Mouse (Mus musculus): ENCODE results near the gene Casc1. TPM values are rescaled to one million over a fixed set of nuclear protein-coding genes. Genes with fewer than 3 reads are reported as not detected.

Gene Casc1
- polyA plus RNA-seq, 1 experiment from 2014 or later = 4.4 TPM

DNA sequence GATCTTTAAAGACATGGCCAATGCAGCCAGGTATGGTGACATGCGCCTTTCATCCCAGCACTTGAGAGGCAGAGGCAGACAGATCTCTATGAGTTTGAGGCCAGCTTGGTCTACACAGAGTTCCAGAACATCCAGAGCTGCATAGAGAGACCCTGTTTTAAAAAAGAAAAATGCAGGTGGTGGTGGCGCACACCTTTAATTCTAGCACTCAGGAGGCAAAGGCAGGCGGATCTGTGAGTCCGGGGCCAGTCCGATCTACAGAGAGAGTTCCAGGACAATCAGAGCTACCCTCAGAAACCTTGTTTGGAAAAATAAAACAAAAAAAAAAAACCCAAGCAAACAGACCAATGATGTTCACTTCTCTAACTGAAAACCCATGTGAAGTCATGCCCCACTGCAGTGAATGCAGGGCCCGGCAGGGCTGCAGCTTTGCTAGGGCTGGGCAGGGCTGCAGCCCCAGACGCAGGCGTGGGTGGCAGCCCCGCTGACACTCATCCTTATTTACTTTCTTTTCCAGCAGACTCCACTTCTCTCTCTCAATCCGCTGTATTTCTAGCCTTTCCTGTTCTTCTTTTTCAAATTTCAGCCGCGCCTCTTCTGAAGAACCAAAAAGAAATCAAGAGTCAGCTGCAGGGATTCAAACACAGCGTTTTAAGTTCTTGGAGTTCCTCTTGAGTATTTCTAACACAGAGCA, 8.2 kb downstream of the Casc1 start:
- WGBS = 74% methylated on average over 13 of the region's 13 CpGs
- no peak overlapping the region for H3K4me3 ChIP-seq (replicated peaks)
- H3K27me3 ChIP-seq = no peaks in the 10 kb centered on the region
- no peak overlapping the region for H3K4me2 ChIP-seq (replicated peaks)
- H3K9ac ChIP-seq = no peak overlapping the region
- no peak for ATAC-seq (ENCODE audit: insufficient number of reproducible peaks, low FRiP score, low TSS enrichment, low read depth)
- H3K9me3 ChIP-seq (replicated peaks) = no peaks in the 10 kb centered on the region
- H3K4me1 ChIP-seq = no peaks in the 10 kb centered on the region
- H3K36me3 ChIP-seq = no peaks in the 10 kb centered on the region
- H3K27ac ChIP-seq (replicated peaks) = no peak overlapping the region

DNA sequence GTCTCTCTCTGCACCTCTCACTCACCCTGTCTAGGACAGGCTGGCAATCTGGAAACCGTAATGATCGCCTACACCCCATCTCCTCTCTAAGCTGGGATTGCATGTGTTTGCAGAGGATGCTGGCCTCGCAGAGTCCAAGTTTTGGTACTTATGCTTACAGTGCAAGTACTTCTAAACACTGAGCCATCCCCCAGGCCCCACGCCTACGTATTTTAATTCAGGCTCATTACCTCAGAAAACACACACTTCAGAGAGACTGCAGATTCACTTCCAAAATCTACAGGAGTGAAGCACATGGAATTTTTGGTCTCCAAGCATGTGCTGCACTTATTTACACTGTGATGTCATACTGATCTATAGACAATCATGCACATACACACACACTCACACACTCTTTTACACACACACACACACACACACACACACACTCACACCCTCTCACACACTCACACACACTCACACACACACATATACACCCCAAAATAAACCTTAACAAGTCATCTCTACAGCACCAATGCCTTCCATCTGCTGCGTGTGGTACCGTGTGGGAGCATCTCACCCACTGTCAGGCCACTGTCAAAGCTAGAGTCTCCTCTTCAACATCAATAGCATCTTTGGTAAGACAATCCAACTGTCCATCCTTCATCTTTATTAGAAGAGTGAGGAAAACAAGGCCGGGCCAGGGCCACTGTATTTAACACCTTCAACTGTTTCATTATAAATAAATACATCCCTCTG, 12.7 kb downstream of the Casc1 start:
- Histone ChIP-seq H3K4me1 (no peaks in the 10 kb centered on the region), H3K4me2 (replicated peaks) (no peak overlapping the region), H3K27ac (replicated peaks) (no peak overlapping the region), H3K9ac (no peak overlapping the region), H3K27me3 (no peaks in the 10 kb centered on the region), H3K9me3 (replicated peaks) (no peaks in the 10 kb centered on the region), H3K4me3 (replicated peaks) (no peak overlapping the region), H3K36me3 (no peaks in the 10 kb centered on the region)
- WGBS = 92% methylated on average over 8 of the region's 8 CpGs
- no peak for ATAC-seq (ENCODE audit: insufficient number of reproducible peaks, low FRiP score, low TSS enrichment, low read depth)

DNA sequence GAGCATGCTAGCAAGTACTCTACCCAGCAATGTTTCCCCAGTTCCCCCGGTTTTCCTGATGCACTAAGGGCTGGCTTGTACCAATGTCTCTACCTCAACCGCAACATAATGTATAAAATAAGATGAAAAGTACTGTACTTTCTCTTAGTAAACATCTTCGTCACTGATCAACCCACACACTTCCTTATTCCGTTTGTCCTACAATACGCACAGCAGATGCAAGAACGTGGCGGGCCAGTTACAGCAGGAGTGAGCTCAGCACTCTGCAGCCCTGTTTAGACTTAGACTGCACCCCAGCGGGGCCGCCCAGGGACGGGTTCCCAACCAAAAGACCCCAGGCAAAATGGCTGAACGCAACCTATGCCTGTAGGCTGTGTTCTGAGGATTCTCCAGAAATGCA, 17.4 kb downstream of the Casc1 start:
- no peak overlapping the region for H3K27ac ChIP-seq (replicated peaks)
- no peak overlapping the region for H3K9ac ChIP-seq
- no peak overlapping the region for H3K4me2 ChIP-seq (replicated peaks)
- H3K4me3 ChIP-seq (replicated peaks) = no peak overlapping the region
- no peaks in the 10 kb centered on the region for H3K9me3 ChIP-seq (replicated peaks)
- no peaks in the 10 kb centered on the region for H3K27me3 ChIP-seq
- 71% methylated on average over 11 of the region's 11 CpGs for WGBS
- H3K36me3 ChIP-seq = no peaks in the 10 kb centered on the region
- peaks cover 6% of the 10 kb centered on the region; the same call in 1 of the 2 replicates for H3K4me1 ChIP-seq
- no peak for ATAC-seq (ENCODE audit: insufficient number of reproducible peaks, low FRiP score, low TSS enrichment, low read depth)

DNA sequence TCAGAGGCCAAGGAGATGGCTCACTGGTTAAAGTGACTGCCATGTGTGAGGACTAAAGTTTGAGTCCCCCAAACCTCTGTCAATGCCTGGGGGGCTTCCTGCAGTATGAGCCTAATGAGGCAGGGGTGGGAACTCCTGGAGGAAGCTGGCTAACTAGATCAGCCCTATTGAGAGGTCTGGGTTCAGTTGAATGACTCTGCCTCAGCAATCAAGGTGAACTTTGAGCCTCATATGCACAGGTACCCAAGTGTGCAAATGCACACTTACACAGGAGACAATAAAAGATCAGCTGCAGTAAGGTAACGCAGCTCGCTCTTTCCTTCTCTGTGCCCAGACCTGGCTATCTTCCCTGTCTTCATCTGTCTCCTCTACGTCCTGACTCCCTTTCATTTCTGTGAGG, 17.8 kb downstream of the Casc1 start:
- Histone ChIP-seq H3K4me2 (replicated peaks) (no peak overlapping the region), H3K27me3 (no peaks in the 10 kb centered on the region), H3K4me3 (replicated peaks) (no peak overlapping the region), H3K4me1 (peaks cover 9% of the 10 kb centered on the region; the same call in 1 of the 2 replicates), H3K36me3 (no peaks in the 10 kb centered on the region), H3K9me3 (replicated peaks) (no peaks in the 10 kb centered on the region), H3K27ac (replicated peaks) (no peak overlapping the region), H3K9ac (no peak overlapping the region)
- no peak for ATAC-seq (ENCODE audit: insufficient number of reproducible peaks, low FRiP score, low TSS enrichment, low read depth)
- 97% methylated on average over 3 of the region's 3 CpGs for WGBS

DNA sequence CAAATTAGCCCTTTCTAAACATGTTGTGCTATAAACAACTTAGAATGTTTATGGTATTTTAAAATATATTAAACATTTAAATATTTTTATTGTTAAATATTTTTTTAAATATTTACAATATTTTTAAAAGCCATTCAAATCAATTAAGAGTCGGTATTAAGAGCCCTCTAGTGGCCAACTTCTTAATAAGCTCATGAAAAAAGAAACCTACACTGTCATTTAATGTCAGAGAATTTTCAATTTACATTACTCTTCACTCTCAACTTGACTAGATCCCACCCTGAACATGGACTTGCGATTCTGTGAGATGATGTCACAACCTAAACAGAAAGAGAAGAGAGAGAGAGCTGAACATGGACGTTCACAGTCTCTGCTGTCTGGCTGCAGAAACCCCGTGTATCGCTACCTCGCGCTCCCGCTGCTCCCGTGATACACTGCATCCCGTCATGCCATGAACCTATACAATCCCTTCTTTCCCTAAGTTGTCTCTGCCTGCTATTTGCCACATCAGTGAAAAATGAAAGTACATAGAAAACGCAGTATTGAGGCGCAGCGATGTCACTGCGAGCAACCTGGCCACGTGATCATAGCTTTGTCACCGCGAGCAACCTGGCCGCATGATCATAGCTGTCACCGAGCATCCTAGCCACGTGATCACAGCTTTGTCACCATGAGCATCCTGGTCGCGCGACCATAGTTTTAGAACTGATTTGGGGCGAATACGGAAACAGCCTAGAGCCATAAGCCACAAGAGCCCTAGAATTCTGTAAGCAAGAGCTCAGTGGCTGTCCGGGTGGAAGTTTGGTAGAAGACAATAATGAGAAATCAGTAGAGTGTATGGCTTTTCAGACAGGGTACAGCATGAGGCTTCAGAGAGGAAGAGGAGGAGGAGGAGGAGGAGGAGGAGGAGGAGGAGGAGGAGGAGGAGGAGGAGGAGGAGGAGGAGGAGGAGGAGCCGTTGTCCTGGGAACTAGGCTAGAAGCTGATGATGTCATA, 23.4 kb downstream of the Casc1 start:
- Histone ChIP-seq H3K4me3 (replicated peaks) (peak overlapping the region; percentile 32), H3K27me3 (no peaks in the 10 kb centered on the region), H3K9ac (no peak overlapping the region), H3K4me1 (peaks cover 11% of the 10 kb centered on the region), H3K27ac (replicated peaks) (no peak overlapping the region), H3K4me2 (replicated peaks) (peak overlapping the region; percentile 48), H3K36me3 (no peaks in the 10 kb centered on the region), H3K9me3 (replicated peaks) (no peaks in the 10 kb centered on the region)
- 55% methylated on average over 27 of the region's 27 CpGs for WGBS
- no peak for ATAC-seq (ENCODE audit: insufficient number of reproducible peaks, low FRiP score, low TSS enrichment, low read depth)

DNA sequence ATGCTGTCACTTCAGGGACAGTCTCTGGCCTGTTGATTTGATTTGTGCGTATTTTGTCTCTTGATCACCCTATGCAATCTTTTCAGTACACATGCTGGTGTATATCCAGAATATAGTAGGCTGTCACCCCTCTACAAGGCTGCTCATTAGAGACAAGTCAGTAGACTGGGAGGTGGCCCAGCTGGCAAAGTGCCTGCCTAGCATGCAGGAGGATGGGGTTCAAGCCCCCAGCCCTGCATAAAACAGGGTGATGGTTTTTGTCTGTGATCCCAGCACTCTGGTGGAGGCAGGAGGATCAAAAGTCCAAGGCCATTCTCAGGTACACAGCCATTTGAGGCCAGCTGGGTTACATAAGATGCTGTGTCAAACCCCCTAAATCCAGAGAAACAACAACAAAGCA, 24.7 kb downstream of the Casc1 start:
- Histone ChIP-seq H3K27me3 (no peaks in the 10 kb centered on the region), H3K4me3 (replicated peaks) (no peak overlapping the region), H3K36me3 (no peaks in the 10 kb centered on the region), H3K4me1 (peaks cover 11% of the 10 kb centered on the region), H3K9ac (no peak overlapping the region), H3K9me3 (replicated peaks) (no peaks in the 10 kb centered on the region), H3K4me2 (replicated peaks) (no peak overlapping the region), H3K27ac (replicated peaks) (no peak overlapping the region)
- ATAC-seq (ENCODE audit: insufficient number of reproducible peaks, low FRiP score, low TSS enrichment, low read depth) = no peak
- WGBS = 97% methylated on average over 1 of the region's 1 CpGs

DNA sequence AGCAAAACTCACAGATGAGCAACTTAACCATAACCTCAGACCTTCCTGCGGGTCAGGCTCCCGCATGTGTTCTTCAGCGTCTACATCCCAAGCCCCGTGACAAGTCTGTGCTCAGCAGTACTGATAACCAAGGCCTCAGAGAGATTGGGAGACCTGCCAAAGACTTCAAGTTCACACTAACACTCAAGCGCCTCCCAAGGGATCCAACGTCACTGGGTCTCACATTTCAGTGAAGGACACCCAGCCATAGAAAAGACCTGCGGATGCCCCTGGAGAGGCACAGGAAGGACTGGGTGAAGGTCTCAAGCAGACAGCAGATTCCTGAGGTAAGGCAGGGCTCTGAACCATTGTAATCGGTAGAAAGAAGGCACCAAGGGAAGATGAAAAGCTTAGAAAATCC, 28.8 kb downstream of the Casc1 start:
- no peak overlapping the region for H3K9ac ChIP-seq
- no peak overlapping the region for H3K4me3 ChIP-seq (replicated peaks)
- 76% methylated on average over 8 of the region's 8 CpGs for WGBS
- H3K27me3 ChIP-seq = peaks cover 1% of the 10 kb centered on the region; the same call in 1 of the 2 replicates
- H3K9me3 ChIP-seq (replicated peaks) = no peaks in the 10 kb centered on the region
- H3K27ac ChIP-seq (replicated peaks) = no peak overlapping the region
- ATAC-seq (ENCODE audit: insufficient number of reproducible peaks, low FRiP score, low TSS enrichment, low read depth) = no peak
- H3K36me3 ChIP-seq = no peaks in the 10 kb centered on the region
- no peak overlapping the region for H3K4me2 ChIP-seq (replicated peaks)
- no peaks in the 10 kb centered on the region for H3K4me1 ChIP-seq

DNA sequence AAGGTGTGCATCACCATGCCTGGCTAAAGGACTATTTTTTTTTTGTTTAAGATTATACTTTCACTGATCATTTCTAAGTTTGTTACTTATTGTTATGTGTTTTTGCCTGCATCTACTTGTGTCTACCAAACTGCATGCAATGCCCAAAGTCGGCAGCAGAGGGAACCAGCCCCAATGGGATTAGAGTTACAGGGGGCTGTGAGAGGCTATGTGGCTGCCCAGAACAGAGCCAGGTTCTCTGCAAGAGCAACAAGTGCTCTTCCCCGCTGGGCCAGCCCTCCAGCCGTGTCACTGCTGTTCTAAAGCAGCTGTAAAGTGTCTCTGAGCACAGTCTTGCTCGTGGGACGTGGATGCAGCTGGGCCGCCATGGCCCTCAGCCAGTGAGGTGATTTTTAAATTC, 31.1 kb downstream of the Casc1 start:
- Histone ChIP-seq H3K9ac (no peak overlapping the region), H3K4me1 (peaks cover 10% of the 10 kb centered on the region; the same call in 1 of the 2 replicates), H3K36me3 (no peaks in the 10 kb centered on the region), H3K4me3 (replicated peaks) (no peak overlapping the region), H3K27me3 (peaks cover 8% of the 10 kb centered on the region; the same call in 1 of the 2 replicates), H3K4me2 (replicated peaks) (no peak overlapping the region), H3K9me3 (replicated peaks) (no peaks in the 10 kb centered on the region), H3K27ac (replicated peaks) (no peak overlapping the region)
- 26% methylated on average over 6 of the region's 6 CpGs for WGBS
- no peak; the same call in 1 of the 2 replicates for ATAC-seq (ENCODE audit: insufficient number of reproducible peaks, low FRiP score, low TSS enrichment, low read depth)

DNA sequence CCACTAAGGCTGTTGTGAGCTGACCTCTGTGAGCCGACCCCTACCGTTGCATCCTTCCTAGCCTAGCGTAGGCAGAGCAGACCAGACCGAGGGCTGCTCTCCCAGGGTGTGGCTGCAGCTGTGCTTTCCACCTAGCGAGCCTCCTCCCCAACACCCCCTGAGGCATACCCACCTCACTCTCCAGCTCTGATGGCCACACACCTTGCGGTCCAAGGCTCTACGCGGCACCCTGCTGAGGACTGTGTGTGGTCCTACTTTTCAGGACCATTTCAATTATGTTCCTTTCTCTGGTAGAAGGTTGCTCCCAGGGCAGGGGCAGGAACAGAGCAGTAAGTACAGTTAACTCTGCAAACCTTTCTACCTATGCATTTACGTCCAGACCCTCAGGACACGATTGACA, 34.3 kb downstream of the Casc1 start:
- no peaks in the 10 kb centered on the region for H3K36me3 ChIP-seq
- H3K27me3 ChIP-seq = peaks cover 8% of the 10 kb centered on the region; the same call in 1 of the 2 replicates
- H3K4me2 ChIP-seq (replicated peaks) = no peak overlapping the region
- H3K9me3 ChIP-seq (replicated peaks) = no peaks in the 10 kb centered on the region
- H3K27ac ChIP-seq (replicated peaks) = no peak overlapping the region
- H3K4me3 ChIP-seq (replicated peaks) = no peak overlapping the region
- WGBS = 44% methylated on average over 10 of the region's 10 CpGs
- peaks cover 20% of the 10 kb centered on the region for H3K4me1 ChIP-seq
- H3K9ac ChIP-seq = no peak overlapping the region
- ATAC-seq (ENCODE audit: insufficient number of reproducible peaks, low FRiP score, low TSS enrichment, low read depth) = no peak

DNA sequence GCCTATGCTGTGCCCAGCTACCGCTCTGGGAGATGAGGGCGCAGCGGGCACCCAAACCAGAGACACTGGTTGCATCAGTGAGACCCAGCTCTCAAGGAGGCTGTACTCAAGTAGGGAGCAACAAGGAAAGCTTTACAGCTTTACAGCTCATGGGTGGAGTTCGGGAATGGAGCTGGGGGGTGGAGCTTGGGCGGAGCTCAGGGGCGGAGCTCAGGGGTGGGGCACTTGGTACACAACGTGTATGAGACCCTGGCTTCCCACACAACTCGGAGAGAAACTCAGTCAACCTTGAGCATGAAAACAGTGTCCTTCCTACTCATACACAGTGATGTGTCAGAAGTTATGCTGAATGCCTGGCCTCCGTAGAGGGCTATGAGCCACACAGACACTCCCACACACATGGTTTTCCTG, 35.2 kb downstream of the Casc1 start:
- Histone ChIP-seq H3K4me1 (peaks cover 20% of the 10 kb centered on the region), H3K4me3 (replicated peaks) (no peak overlapping the region), H3K36me3 (no peaks in the 10 kb centered on the region), H3K9ac (no peak overlapping the region), H3K27me3 (peaks cover 8% of the 10 kb centered on the region; the same call in 1 of the 2 replicates), H3K9me3 (replicated peaks) (no peaks in the 10 kb centered on the region), H3K4me2 (replicated peaks) (0 out of 2 replicates have a peak overlapping the region, but pooled peaks have one; percentile 13), H3K27ac (replicated peaks) (no peak overlapping the region)
- no peak for ATAC-seq (ENCODE audit: insufficient number of reproducible peaks, low FRiP score, low TSS enrichment, low read depth)
- WGBS = 36% methylated on average over 9 of the region's 9 CpGs

DNA sequence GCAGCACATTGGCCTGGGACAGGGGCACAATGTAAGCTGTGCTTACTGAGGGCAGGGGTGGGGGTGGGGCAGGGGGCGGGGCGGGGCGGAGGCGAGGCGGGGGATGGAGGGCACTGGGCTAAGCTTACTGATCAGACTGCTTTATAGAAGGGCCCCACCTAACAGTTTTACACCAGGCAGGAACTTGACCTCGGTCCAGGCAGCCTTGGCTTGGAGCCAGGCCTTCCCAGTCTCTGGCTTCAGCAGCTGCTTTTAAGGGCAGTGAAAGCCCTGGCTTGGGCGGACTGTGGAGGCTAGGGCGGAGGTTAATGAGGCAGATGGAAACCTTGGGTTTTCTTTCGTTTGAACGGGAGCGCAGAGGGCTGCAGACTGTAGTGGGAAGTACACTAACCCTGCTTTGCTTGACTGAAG, 37.0 kb downstream of the Casc1 start:
- 11% methylated on average over 11 of the region's 11 CpGs for WGBS
- peaks cover 20% of the 10 kb centered on the region for H3K4me1 ChIP-seq
- no peaks in the 10 kb centered on the region for H3K36me3 ChIP-seq
- H3K9ac ChIP-seq = no peak overlapping the region
- ATAC-seq (ENCODE audit: insufficient number of reproducible peaks, low FRiP score, low TSS enrichment, low read depth) = peak; percentile 66
- peaks cover 8% of the 10 kb centered on the region; the same call in 1 of the 2 replicates for H3K27me3 ChIP-seq
- H3K27ac ChIP-seq (replicated peaks) = no peak overlapping the region
- H3K9me3 ChIP-seq (replicated peaks) = no peaks in the 10 kb centered on the region
- H3K4me2 ChIP-seq (replicated peaks) = no peak overlapping the region; the same call in 1 of the 2 replicates
- H3K4me3 ChIP-seq (replicated peaks) = no peak overlapping the region
